Mouse (Mus musculus) limb, embryonic 11.5 days (tissue): ENCODE results near the gene Ankrd44. TPM values are rescaled to one million over a fixed set of nuclear protein-coding genes. Genes with fewer than 3 reads are reported as not detected.
"Not testable (repeated sequence)": the region's sequence is repeated elsewhere in the genome, so short reads cannot be mapped to it uniquely, and the experiment has no call there.

Source experiments
- ATAC-seq: fragments of 200-750 bp; cut with Nextera tagmentation; 2 replicates; pipeline ENCODE4 v1.8.0; 2017; ENCODE audit warnings: low read depth; ENCODE audit not compliant: insufficient number of reproducible peaks, low FRiP score, low TSS enrichment
- DNase-seq: peaks from one replicate; pipeline ENCODE4 v3.0.0-alpha.2; 2015; ENCODE audit warnings: low spot score
- H3K27ac ChIP-seq: fragments of 300-500 bp; sonication (generic); replicated peaks from 2 replicates; pipeline ENCODE4 v1.5.1; 2014; ENCODE audit warnings: low read depth, mild to moderate bottlenecking, low read length
- H3K27me3 ChIP-seq: fragments of 300-500 bp; sonication (generic); 2 replicates; pipeline ENCODE4 v1.6.1; 2014; ENCODE audit warnings: mild to moderate bottlenecking, low read length, mixed read lengths; ENCODE audit not compliant: control insufficient read depth, insufficient read depth
- H3K36me3 ChIP-seq: fragments of 300-500 bp; sonication (generic); 2 replicates; pipeline ENCODE4 v1.6.1; 2014; ENCODE audit warnings: mild to moderate bottlenecking, low read length, moderate library complexity, mixed read lengths; ENCODE audit not compliant: control insufficient read depth, insufficient read depth
- H3K4me1 ChIP-seq: fragments of 300-500 bp; sonication (generic); 2 replicates; pipeline ENCODE4 v1.6.1; 2014; ENCODE audit warnings: low read length, mixed read lengths; ENCODE audit not compliant: control insufficient read depth, insufficient read depth
- H3K4me2 ChIP-seq: fragments of 300-500 bp; sonication (generic); 2 replicates; pipeline ENCODE4 v1.6.1; 2014; ENCODE audit warnings: low read depth, mild to moderate bottlenecking, moderate library complexity; ENCODE audit not compliant: severe bottlenecking
- H3K4me3 ChIP-seq: fragments of 300-500 bp; sonication (generic); 2 replicates; pipeline ENCODE4 v1.5.1; 2014; ENCODE audit warnings: low read depth, low read length
- H3K9ac ChIP-seq: fragments of 300-500 bp; sonication (generic); 2 replicates; pipeline ENCODE4 v1.6.1; 2014; ENCODE audit warnings: mild to moderate bottlenecking, low read length
- H3K9me3 ChIP-seq: fragments of 300-500 bp; sonication (generic); 2 replicates; pipeline ENCODE4 v1.6.1; 2016; ENCODE audit warnings: low read length; ENCODE audit not compliant: control insufficient read depth
- WGBS: fragments of 180-500 bp; shearing (Covaris S2); extraction: QIAGEN DNeasy Blood & Tissue Kit; methylation state at CpG from one replicate; pipeline ENCODE4 v1.1.7; 2014; 5-methylcytosine and 5-hydroxymethylcytosine counted together
- polyA plus RNA-seq: library from polyadenylated mRNA; unstranded; fragments of >200 nt; fragmentation: Nextera tagmentation; extraction: Ambion mirVana; gene quantifications from 2 replicates; pipeline ENCODE4 v1.2.1, GENCODE M21; 2014

Gene Ankrd44
- polyA plus RNA-seq, 1 experiment from 2014 or later, result 23.5 TPM

GRCm38 (mm10) chr1:54956995-54957394 is 30.8 kb upstream of the Ankrd44 start:
- ATAC-seq, H3K4me2 ChIP-seq, H3K36me3 ChIP-seq, DNase-seq, H3K27me3 ChIP-seq, H3K9ac ChIP-seq, H3K9me3 ChIP-seq, H3K4me1 ChIP-seq, H3K4me3 ChIP-seq, H3K27ac ChIP-seq: not testable (repeated sequence)
- WGBS, result 93% methylated on average over 12 of the region's 14 CpGs

DNA sequence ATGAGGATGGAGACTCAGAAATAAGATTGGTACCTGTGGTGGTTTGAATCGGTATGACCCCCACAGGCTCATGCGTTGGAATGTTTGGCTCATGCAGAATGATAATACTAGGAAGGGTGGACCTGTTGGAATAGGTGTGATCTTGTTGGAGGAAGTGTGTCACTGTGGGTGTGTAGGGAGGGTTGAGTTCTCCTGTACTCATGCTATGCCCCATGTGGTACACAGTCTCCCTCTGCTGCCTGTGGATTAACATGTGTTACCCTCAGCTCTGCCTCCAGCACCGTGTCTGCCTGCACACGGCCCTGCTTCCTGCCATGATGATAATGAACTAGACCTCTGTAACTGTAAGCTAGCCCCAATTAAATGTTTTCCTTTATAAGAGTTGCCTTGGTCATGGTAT is 28.7 kb upstream of the Ankrd44 start:
- Histone ChIP-seq H3K4me1 (0 out of 2 replicates have a peak, but pooled peaks cover 2% of the 10 kb centered on the region), H3K36me3 (no peaks in the 10 kb centered on the region), H3K9ac (no peak overlapping the region), H3K4me3 (no peak overlapping the region), H3K9me3 (no peaks in the 10 kb centered on the region), H3K4me2 (no peak overlapping the region), H3K27me3 (no peaks in the 10 kb centered on the region), H3K27ac (no peak overlapping the region)
- 86% methylated on average over 4 of the region's 4 CpGs for WGBS
- no peak for DNase-seq
- no peak for ATAC-seq

DNA sequence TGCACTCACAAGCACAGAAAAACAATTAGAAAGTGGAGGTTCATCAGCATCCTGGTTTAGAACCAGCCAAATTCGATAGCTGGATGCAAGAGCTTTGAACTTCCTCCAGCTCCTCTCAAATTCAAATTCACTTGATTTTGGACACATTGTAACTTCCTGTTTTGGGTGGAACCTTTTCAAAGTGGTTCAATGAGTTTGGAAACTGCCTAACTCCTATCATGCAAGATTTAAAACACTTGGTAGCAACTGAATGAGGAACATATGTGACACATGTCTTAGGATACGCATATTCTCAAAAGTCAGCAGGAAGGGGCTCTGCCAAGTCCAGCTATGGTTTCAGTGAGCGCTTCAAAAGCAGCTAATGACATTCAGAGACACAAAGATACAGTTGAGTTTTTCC is 18.5 kb upstream of the Ankrd44 start:
- WGBS, result 54% methylated on average over 3 of the region's 3 CpGs
- Histone ChIP-seq H3K36me3 (no peaks in the 10 kb centered on the region), H3K4me3 (no peak overlapping the region), H3K4me2 (no peak overlapping the region), H3K4me1 (no peaks in the 10 kb centered on the region), H3K27me3 (no peaks in the 10 kb centered on the region), H3K9ac (no peak overlapping the region), H3K27ac (no peak overlapping the region), H3K9me3 (no peaks in the 10 kb centered on the region)
- ATAC-seq (no peak), DNase-seq (no peak)

DNA sequence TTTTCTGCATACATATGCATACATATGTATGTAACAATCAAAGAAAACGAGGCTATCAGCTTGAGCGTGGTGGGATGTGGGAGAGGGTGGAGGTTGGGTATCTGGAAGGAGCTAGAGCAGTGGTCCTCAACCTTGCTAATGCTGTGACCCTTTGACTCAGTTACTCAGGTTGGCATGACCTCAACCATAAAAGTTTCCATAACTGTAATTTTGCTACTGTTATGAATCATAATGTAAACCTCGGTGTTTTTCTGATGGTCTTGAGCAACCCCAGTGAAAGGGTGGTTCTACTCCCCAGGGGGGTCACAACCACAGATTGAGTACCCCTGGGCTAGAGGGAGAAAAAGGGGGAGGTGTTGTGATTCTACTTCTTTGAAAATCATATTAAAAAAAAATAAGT is 9.3 kb upstream of the Ankrd44 start:
- no peak overlapping the region for H3K9ac ChIP-seq
- 89% methylated on average over 3 of the region's 3 CpGs for WGBS
- no peaks in the 10 kb centered on the region for H3K9me3 ChIP-seq
- H3K4me2 ChIP-seq, result no peak overlapping the region
- H3K27me3 ChIP-seq, result no peaks in the 10 kb centered on the region
- no peak for DNase-seq
- no peak for ATAC-seq
- H3K27ac ChIP-seq, result no peak overlapping the region
- peaks cover 4% of the 10 kb centered on the region; the same call in 1 of the 2 replicates for H3K4me1 ChIP-seq
- H3K4me3 ChIP-seq, result no peak overlapping the region
- H3K36me3 ChIP-seq, result no peaks in the 10 kb centered on the region

DNA sequence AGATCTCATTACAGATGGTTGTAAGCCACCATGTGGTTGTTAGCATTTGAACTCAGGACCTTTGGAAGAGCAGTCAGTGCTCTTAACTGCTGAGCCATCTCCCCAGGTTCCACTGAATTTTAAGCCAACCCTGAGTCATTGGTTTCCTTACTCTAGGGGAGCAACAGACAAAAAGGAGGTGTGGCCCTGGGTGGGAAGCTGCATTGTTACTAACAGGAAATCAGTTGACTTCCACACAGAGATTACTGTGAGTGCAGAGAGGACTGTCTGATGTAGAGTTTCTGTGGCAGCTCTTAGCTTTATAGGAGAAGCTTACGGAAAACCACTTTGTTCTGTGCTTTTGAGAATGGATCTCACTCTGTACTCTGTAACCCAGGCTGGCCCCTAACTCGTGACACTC is 8.7 kb upstream of the Ankrd44 start:
- H3K36me3 ChIP-seq, result no peaks in the 10 kb centered on the region
- ATAC-seq, result no peak
- no peak overlapping the region for H3K4me2 ChIP-seq
- H3K9me3 ChIP-seq, result no peaks in the 10 kb centered on the region
- H3K4me1 ChIP-seq, result peaks cover 4% of the 10 kb centered on the region; the same call in 1 of the 2 replicates
- no peak overlapping the region for H3K27ac ChIP-seq
- no peak overlapping the region for H3K9ac ChIP-seq
- H3K27me3 ChIP-seq, result no peaks in the 10 kb centered on the region
- 74% methylated on average over 2 of the region's 2 CpGs for WGBS
- H3K4me3 ChIP-seq, result no peak overlapping the region
- DNase-seq, result no peak

GRCm38 (mm10) chr1:54933646-54934045 is 7.5 kb upstream of the Ankrd44 start:
- ATAC-seq (no peak), DNase-seq (no peak)
- H3K27ac ChIP-seq, result no peak overlapping the region
- no peaks in the 10 kb centered on the region for H3K9me3 ChIP-seq
- no peak overlapping the region for H3K9ac ChIP-seq
- WGBS, result 89% methylated on average over 5 of the region's 5 CpGs
- no peak overlapping the region for H3K4me3 ChIP-seq
- no peaks in the 10 kb centered on the region for H3K27me3 ChIP-seq
- peaks cover 4% of the 10 kb centered on the region; the same call in 1 of the 2 replicates for H3K4me1 ChIP-seq
- no peak overlapping the region for H3K4me2 ChIP-seq
- no peaks in the 10 kb centered on the region for H3K36me3 ChIP-seq

- DNase-seq (no peak), ATAC-seq (no peak)
- no peak overlapping the region for H3K4me3 ChIP-seq
- no peak overlapping the region for H3K4me2 ChIP-seq
- no peaks in the 10 kb centered on the region for H3K9me3 ChIP-seq
- H3K27ac ChIP-seq, result no peak overlapping the region
- H3K9ac ChIP-seq, result no peak overlapping the region
- H3K4me1 ChIP-seq, result peaks cover 4% of the 10 kb centered on the region; the same call in 1 of the 2 replicates
- WGBS, result 89% methylated on average over 1 of the region's 1 CpGs
- H3K27me3 ChIP-seq, result no peaks in the 10 kb centered on the region
- no peaks in the 10 kb centered on the region for H3K36me3 ChIP-seq
Measured at GRCm38 (mm10) chr1:54932456-54933115, 6.4 kb upstream of the Ankrd44 start.

- peaks cover 4% of the 10 kb centered on the region; the same call in 1 of the 2 replicates for H3K4me1 ChIP-seq
- DNase-seq, result no peak
- H3K36me3 ChIP-seq, result no peaks in the 10 kb centered on the region
- no peak overlapping the region for H3K27ac ChIP-seq
- no peaks in the 10 kb centered on the region for H3K27me3 ChIP-seq
- no peaks in the 10 kb centered on the region for H3K9me3 ChIP-seq
- H3K4me3 ChIP-seq, result no peak overlapping the region
- WGBS, result 23% methylated on average over 5 of the region's 5 CpGs
- H3K4me2 ChIP-seq, result no peak overlapping the region
- H3K9ac ChIP-seq, result no peak overlapping the region
- ATAC-seq, result no peak
Measured at GRCm38 (mm10) chr1:54931231-54931630, 5.0 kb upstream of the Ankrd44 start.
